Mouse (Mus musculus) lung, adult 2 months (tissue): ENCODE results near the gene Cyp2t4. TPM values are rescaled to one million over a fixed set of nuclear protein-coding genes. Genes with fewer than 3 reads are reported as not detected.

Source experiments
- DNase-seq: peaks from one replicate; pipeline ENCODE4 v3.0.0; 2022
- H3K4me1 ChIP-seq: fragments of 200-500 bp; 2 replicates; pipeline ENCODE4 v1.6.1; 2011; ENCODE audit warnings: low read length; ENCODE audit not compliant: control insufficient read depth, insufficient read depth
- H3K4me3 ChIP-seq: fragments of 200-500 bp; replicated peaks from 2 replicates; pipeline ENCODE3; 2011; ENCODE audit warnings: low read depth, mild to moderate bottlenecking, control low read depth, low read length; ENCODE audit errors: extremely low read depth
- CTCF ChIP-seq: fragments of 200-500 bp; IDR thresholded peaks from 2 replicates; pipeline ENCODE4 v1.5.1; 2011; ENCODE audit warnings: mild to moderate bottlenecking, low read length, control low read depth; ENCODE audit not compliant: insufficient read depth
- POLR2A ChIP-seq: fragments of 200-500 bp; IDR thresholded peaks from 2 replicates; pipeline ENCODE4 v1.6.1; 2011; ENCODE audit warnings: low read depth, mild to moderate bottlenecking, control low read depth, low read length, borderline replicate concordance; ENCODE audit errors: extremely low read depth
- WGBS: fragments of 180-500 bp; shearing (Covaris S2); methylation state at CpG from one replicate; pipeline ENCODE4 v1.1.7; 2018; 5-methylcytosine and 5-hydroxymethylcytosine counted together
- polyA plus RNA-seq: library from polyadenylated mRNA; depleted of rRNA; stranded (reverse); fragments of >200 nt; gene quantifications from 2 replicates; pipeline ENCODE4 v1.2.3, GENCODE M21; 2012

The Cyp2t4 gene
- polyA plus RNA-seq, 1 experiment: not detected

- TF ChIP-seq CTCF (no peak), POLR2A (no peak)
- Histone ChIP-seq H3K4me3 (peak overlapping the region; percentile 43), H3K4me1 (peaks cover 6% of the 10 kb centered on the region; the same call in 1 of the 2 replicates)
- DNase-seq: no peak
- 40% methylated on average over 16 of the region's 16 CpGs for WGBS
Observed at GRCm38 (mm10) chr7:27179217-27179918, 25.9 kb downstream of the Cyp2t4 start.

GRCm38 (mm10) chr7:27180036-27180435 is 26.5 kb downstream of the Cyp2t4 start:
- 32% methylated on average over 5 of the region's 5 CpGs for WGBS
- Histone ChIP-seq H3K4me3 (no peak overlapping the region), H3K4me1 (peaks cover 6% of the 10 kb centered on the region; the same call in 1 of the 2 replicates)
- DNase-seq: no peak
- no peak for TF ChIP-seq POLR2A
- no peak for TF ChIP-seq CTCF

- TF ChIP-seq POLR2A (no peak), CTCF (no peak)
- H3K4me3 ChIP-seq: no peak within 1 kb of the TSS
- DNase-seq: peak; percentile 25
- 57% methylated on average over 14 of the region's 14 CpGs for WGBS
- peaks cover 6% of the 10 kb centered on the region; the same call in 1 of the 2 replicates for H3K4me1 ChIP-seq
Observed at GRCm38 (mm10) chr7:27180837-27181695, 27.6 kb downstream of the Cyp2t4 start, which contains the start of the genes Gm21983 and Mia. TSS of gene Gm21983 (minus strand) at chr7:27181086. TSS of gene Mia (minus strand) at chr7:27181157.

GRCm38 (mm10) chr7:27182498-27182897 is 29.0 kb downstream of the Cyp2t4 start:
- 55% methylated on average over 1 of the region's 1 CpGs for WGBS
- no peak for TF ChIP-seq POLR2A
- TF ChIP-seq CTCF: no peak
- peaks cover 6% of the 10 kb centered on the region; the same call in 1 of the 2 replicates for H3K4me1 ChIP-seq
- DNase-seq: no peak
- H3K4me3 ChIP-seq: no peak overlapping the region

GRCm38 (mm10) chr7:27184964-27185363 is 31.4 kb downstream of the Cyp2t4 start:
- TF ChIP-seq POLR2A: no peak
- TF ChIP-seq CTCF: peak; percentile 80
- Histone ChIP-seq H3K4me1 (peaks cover 3% of the 10 kb centered on the region; the same call in 1 of the 2 replicates), H3K4me3 (no peak overlapping the region)
- 34% methylated on average over 3 of the region's 3 CpGs for WGBS
- no peak for DNase-seq

- 85% methylated on average over 5 of the region's 5 CpGs for WGBS
- Histone ChIP-seq H3K4me1 (no peaks in the 10 kb centered on the region), H3K4me3 (no peak overlapping the region)
- TF ChIP-seq CTCF: no peak
- no peak for DNase-seq
Observed at GRCm38 (mm10) chr7:27185986-27186385, 32.5 kb downstream of the Cyp2t4 start.

GRCm38 (mm10) chr7:27189271-27189931 is 35.9 kb downstream of the Cyp2t4 start:
- no peak for TF ChIP-seq POLR2A
- TF ChIP-seq CTCF: peak; percentile 19; the same call in 1 of the 2 replicates
- 97% methylated on average over 10 of the region's 10 CpGs for WGBS
- no peak for DNase-seq
- no peak overlapping the region for H3K4me3 ChIP-seq
- H3K4me1 ChIP-seq: no peaks in the 10 kb centered on the region

- 88% methylated on average over 5 of the region's 5 CpGs for WGBS
- DNase-seq: no peak
- H3K4me3 ChIP-seq: no peak overlapping the region
- no peaks in the 10 kb centered on the region for H3K4me1 ChIP-seq
- TF ChIP-seq CTCF (no peak), POLR2A (no peak)
Observed at GRCm38 (mm10) chr7:27192434-27192833, 38.9 kb downstream of the Cyp2t4 start.

GRCm38 (mm10) chr7:27193731-27194130 is 40.2 kb downstream of the Cyp2t4 start:
- no peaks in the 10 kb centered on the region for H3K4me1 ChIP-seq
- no peak for TF ChIP-seq POLR2A
- no peak for TF ChIP-seq CTCF
- 61% methylated on average over 4 of the region's 4 CpGs for WGBS
- H3K4me3 ChIP-seq: no peak overlapping the region
- DNase-seq: no peak
